Mouse (Mus musculus): Measurements from ENCODE around the gene Hp1bp3. TPM values are rescaled to one million over a fixed set of nuclear protein-coding genes. Genes with fewer than 3 reads are reported as not detected.

Gene Hp1bp3
- polyA plus RNA-seq, 1 experiment: 3.9 TPM

GRCm38 (mm10) chr4:138278346-138278745, 62.2 kb downstream of the Hp1bp3 start:
- TF ChIP-seq TAL1 (IDR thresholded peaks at IDR 0.05; ENCODE audit: low read length) (no peak), GATA1 (IDR thresholded peaks at IDR 0.05; ENCODE audit: low read length) (no peak)
- Histone ChIP-seq H3K4me3 (replicated peaks) (no peak overlapping the region), H3K9me3 (ENCODE audit: control insufficient read depth, low read length) (no peaks in the 10 kb centered on the region), H3K36me3 (ENCODE audit: control insufficient read depth) (no peaks in the 10 kb centered on the region), H3K27me3 (ENCODE audit: control insufficient read depth) (no peaks in the 10 kb centered on the region; the same call in 1 of the 2 replicates), H3K4me1 (ENCODE audit: control insufficient read depth) (no peaks in the 10 kb centered on the region; the same call in 1 of the 2 replicates)

GRCm38 (mm10) chr4:138282834-138283233, 66.7 kb downstream of the Hp1bp3 start:
- Histone ChIP-seq H3K9me3 (ENCODE audit: control insufficient read depth, low read length) (peaks cover 4% of the 10 kb centered on the region; the same call in 1 of the 2 replicates), H3K27me3 (ENCODE audit: control insufficient read depth) (no peaks in the 10 kb centered on the region), H3K4me1 (ENCODE audit: control insufficient read depth) (no peaks in the 10 kb centered on the region; the same call in 1 of the 2 replicates), H3K36me3 (ENCODE audit: control insufficient read depth) (no peaks in the 10 kb centered on the region), H3K4me3 (replicated peaks) (no peak overlapping the region)
- TF ChIP-seq GATA1 (IDR thresholded peaks at IDR 0.05; ENCODE audit: low read length) (no peak), TAL1 (IDR thresholded peaks at IDR 0.05; ENCODE audit: low read length) (no peak)

- Histone ChIP-seq H3K4me3 (replicated peaks) (no peak overlapping the region), H3K27me3 (ENCODE audit: control insufficient read depth) (no peaks in the 10 kb centered on the region), H3K36me3 (ENCODE audit: control insufficient read depth) (no peaks in the 10 kb centered on the region), H3K4me1 (ENCODE audit: control insufficient read depth) (no peaks in the 10 kb centered on the region; the same call in 1 of the 2 replicates), H3K9me3 (ENCODE audit: control insufficient read depth, low read length) (peaks cover 4% of the 10 kb centered on the region; the same call in 1 of the 2 replicates)
- TF ChIP-seq GATA1 (IDR thresholded peaks at IDR 0.05; ENCODE audit: low read length) (no peak), TAL1 (IDR thresholded peaks at IDR 0.05; ENCODE audit: low read length) (no peak)
These were observed 70.3 kb downstream of the Hp1bp3 start for GRCm38 (mm10) chr4:138286411-138286810.

GRCm38 (mm10) chr4:138288691-138289090, 72.6 kb downstream of the Hp1bp3 start:
- TF ChIP-seq TAL1 (IDR thresholded peaks at IDR 0.05; ENCODE audit: low read length) (no peak), GATA1 (IDR thresholded peaks at IDR 0.05; ENCODE audit: low read length) (no peak)
- H3K9me3 ChIP-seq (ENCODE audit: control insufficient read depth, low read length): peaks cover 4% of the 10 kb centered on the region; the same call in 1 of the 2 replicates
- no peaks in the 10 kb centered on the region for H3K27me3 ChIP-seq (ENCODE audit: control insufficient read depth)

GRCm38 (mm10) chr4:138292028-138292427, 75.9 kb downstream of the Hp1bp3 start:
- H3K4me1 ChIP-seq (ENCODE audit: control insufficient read depth): no peaks in the 10 kb centered on the region
- no peaks in the 10 kb centered on the region for H3K36me3 ChIP-seq (ENCODE audit: control insufficient read depth)
- no peaks in the 10 kb centered on the region for H3K27me3 ChIP-seq (ENCODE audit: control insufficient read depth)
- no peaks in the 10 kb centered on the region for H3K9me3 ChIP-seq (ENCODE audit: control insufficient read depth, low read length)
- TF ChIP-seq TAL1 (IDR thresholded peaks at IDR 0.05; ENCODE audit: low read length) (no peak), GATA1 (IDR thresholded peaks at IDR 0.05; ENCODE audit: low read length) (no peak)
- no peak overlapping the region for H3K4me3 ChIP-seq (replicated peaks)

More at GRCm38 (mm10) chr4:138288691-138289090, 72.6 kb downstream of the Hp1bp3 start:
- Histone ChIP-seq H3K4me3 (replicated peaks) (no peak overlapping the region), H3K36me3 (ENCODE audit: control insufficient read depth) (no peaks in the 10 kb centered on the region), H3K4me1 (ENCODE audit: control insufficient read depth) (no peaks in the 10 kb centered on the region)

- no peaks in the 10 kb centered on the region for H3K4me1 ChIP-seq (ENCODE audit: control insufficient read depth)
- no peaks in the 10 kb centered on the region for H3K36me3 ChIP-seq (ENCODE audit: control insufficient read depth)
- H3K9me3 ChIP-seq (ENCODE audit: control insufficient read depth, low read length): no peaks in the 10 kb centered on the region
- no peaks in the 10 kb centered on the region for H3K27me3 ChIP-seq (ENCODE audit: control insufficient read depth)
- no peak overlapping the region for H3K4me3 ChIP-seq (replicated peaks)
- TF ChIP-seq TAL1 (IDR thresholded peaks at IDR 0.05; ENCODE audit: low read length) (no peak), GATA1 (IDR thresholded peaks at IDR 0.05; ENCODE audit: low read length) (no peak)
These were observed 77.3 kb downstream of the Hp1bp3 start for GRCm38 (mm10) chr4:138293261-138293948.

GRCm38 (mm10) chr4:138293949-138294550, 78.0 kb downstream of the Hp1bp3 start:
- Histone ChIP-seq H3K4me1 (ENCODE audit: control insufficient read depth) (no peaks in the 10 kb centered on the region), H3K36me3 (ENCODE audit: control insufficient read depth) (no peaks in the 10 kb centered on the region), H3K4me3 (replicated peaks) (no peak overlapping the region), H3K27me3 (ENCODE audit: control insufficient read depth) (no peaks in the 10 kb centered on the region), H3K9me3 (ENCODE audit: control insufficient read depth, low read length) (no peaks in the 10 kb centered on the region)
- TF ChIP-seq TAL1 (IDR thresholded peaks at IDR 0.05; ENCODE audit: low read length): no peak
- TF ChIP-seq GATA1 (IDR thresholded peaks at IDR 0.05; ENCODE audit: low read length): no peak

Other genes starting within 250 kb of the Hp1bp3 start
- 1.9 and 2.9 TPM in 2 replicates for gene Eif4g3, start 223.3 kb upstream of the Hp1bp3 start, polyA plus RNA-seq (2012)
- 0.19 and 0.24 TPM in 2 replicates for gene Sh2d5, start 34.1 kb downstream of the Hp1bp3 start, polyA plus RNA-seq (2012)
- gene Kif17, start 34.1 kb downstream of the Hp1bp3 start, polyA plus RNA-seq (2012): 0.02 and 0.05 TPM in 2 replicates
- 6.5 and 7.4 TPM in 2 replicates for gene Ddost, start 88.4 kb downstream of the Hp1bp3 start, polyA plus RNA-seq (2012)
- 5.3 and 5.4 TPM in 2 replicates for gene Pink1, start 110.0 kb downstream of the Hp1bp3 start, polyA plus RNA-seq (2012)
- gene Cda, start 151.7 kb downstream of the Hp1bp3 start, polyA plus RNA-seq (2012): 0.06 TPM in 1 of 2 replicates, not detected in the other
- not detected in 2 replicates for gene Fam43b, start 180.2 kb downstream of the Hp1bp3 start, polyA plus RNA-seq (2012)
- 1.3 and 1.5 TPM in 2 replicates for gene Mul1, start 218.4 kb downstream of the Hp1bp3 start, polyA plus RNA-seq (2012)
- gene Camk2n1, start 238.0 kb downstream of the Hp1bp3 start, polyA plus RNA-seq (2012): 0.02 TPM in 2 replicates